Mouse (Mus musculus): ENCODE results near the gene Zfp114.

Zfp114 gene

GRCm38 (mm10) chr7:24174618-24175336 lies at the start of gene Zfp114:
TSS of gene Zfp114 (plus strand) at chr7:24175060.
- DNase-seq = peak; percentile 52

GRCm38 (mm10) chr7:24133425-24133995 lies 41.4 kb upstream of the Zfp114 start:
- DNase-seq = no peak

GRCm38 (mm10) chr7:24133996-24134828 lies 40.6 kb upstream of the Zfp114 start, which contains the start of gene Zfp235:
TSS of gene Zfp235 (plus strand) at chr7:24134169.
- DNase-seq = peak; percentile 85

GRCm38 (mm10) chr7:24142566-24142965 lies 32.3 kb upstream of the Zfp114 start:
- no peak for DNase-seq

- no peak for DNase-seq
These were observed 21.6 kb upstream of the Zfp114 start for GRCm38 (mm10) chr7:24153272-24153671.

- DNase-seq = no peak
These were observed 2.7 kb upstream of the Zfp114 start for GRCm38 (mm10) chr7:24172191-24172590.

GRCm38 (mm10) chr7:24175337-24175711 lies 464 bp downstream of the Zfp114 start:
- DNase-seq = no peak

- DNase-seq = no peak
These were observed 12.8 kb downstream of the Zfp114 start for GRCm38 (mm10) chr7:24187611-24188010.

- DNase-seq = no peak
These were observed 14.2 kb downstream of the Zfp114 start for GRCm38 (mm10) chr7:24188901-24189570.

GRCm38 (mm10) chr7:24189571-24189944 lies 14.7 kb downstream of the Zfp114 start:
- DNase-seq = no peak

GRCm38 (mm10) chr7:24191361-24191760 lies 16.5 kb downstream of the Zfp114 start:
- no peak for DNase-seq

- DNase-seq = no peak
These were observed 18.3 kb downstream of the Zfp114 start for GRCm38 (mm10) chr7:24193157-24193556.

- no peak for DNase-seq
These were observed 22.1 kb downstream of the Zfp114 start for GRCm38 (mm10) chr7:24196961-24197360.

GRCm38 (mm10) chr7:24207488-24208261 lies 32.8 kb downstream of the Zfp114 start:
- peak; percentile 77 for DNase-seq

- DNase-seq = no peak
These were observed 33.5 kb downstream of the Zfp114 start for GRCm38 (mm10) chr7:24208282-24208886.

- DNase-seq = no peak
These were observed 35.4 kb downstream of the Zfp114 start for GRCm38 (mm10) chr7:24210296-24210695.

- no peak for DNase-seq
These were observed 36.5 kb downstream of the Zfp114 start, which contains the start of gene Zfp111 for GRCm38 (mm10) chr7:24211343-24211742. TSS of gene Zfp111 (minus strand) at chr7:24211443.

Data from kidney, adult 11 months (tissue).